Mouse (Mus musculus) myocyte (in vitro differentiated cells): Measurements from ENCODE around the gene Amn.

Source experiments
- E2F4 ChIP-seq: IDR thresholded peaks from one replicate; pipeline ENCODE4 v1.6.1; 2011; ENCODE audit warnings: mild to moderate bottlenecking, control low read depth, moderate library complexity; ENCODE audit not compliant: insufficient read depth
- MAX ChIP-seq: IDR thresholded peaks from one replicate; pipeline ENCODE4 v1.6.1; 2011; ENCODE audit warnings: low read depth, mild to moderate bottlenecking, control low read depth
- MYOD1 ChIP-seq, 3 experiments: IDR thresholded peaks; one replicate each; pipeline ENCODE4 v1.6.1; 2011; ENCODE audit warnings: control low read depth in 2 of 3, low read depth in 2 of 3, mild to moderate bottlenecking in 2 of 3, moderate library complexity in 1 of 3; ENCODE audit not compliant: insufficient read length in 2 of 3, control insufficient read depth in 1 of 3
- POLR2A ChIP-seq: IDR thresholded peaks from one replicate; pipeline ENCODE4 v1.6.1; 2011; ENCODE audit warnings: low read depth, mild to moderate bottlenecking, control low read depth, moderate library complexity; ENCODE audit not compliant: insufficient read length
- POLR2AphosphoS2 ChIP-seq: IDR thresholded peaks from one replicate; pipeline ENCODE4 v1.6.1; 2011; ENCODE audit warnings: low read depth, control low read depth; ENCODE audit not compliant: insufficient read length
- TCF12 ChIP-seq: IDR thresholded peaks from one replicate; pipeline ENCODE4 v1.6.1; 2011; ENCODE audit warnings: mild to moderate bottlenecking, control low read depth; ENCODE audit not compliant: poor library complexity, insufficient read depth, severe bottlenecking
- USF1 ChIP-seq: IDR thresholded peaks from one replicate; pipeline ENCODE4 v1.6.1; 2011; ENCODE audit warnings: low read depth, mild to moderate bottlenecking, control low read depth, moderate library complexity

GRCm38 (mm10) chr12:111276371-111276770, 5.5 kb downstream of the Amn start:
- TF ChIP-seq POLR2A (no peak), E2F4 (no peak), TCF12 (no peak), POLR2AphosphoS2 (no peak), USF1 (no peak), MAX (no peak), MYOD1 (IDR thresholded peaks at IDR 0.05; ENCODE audit: control insufficient read depth in 1 of 3, insufficient read length in 2 of 3, low read depth in 2 of 3) (no peak)
